Mouse (Mus musculus) left cerebral cortex, postnatal 25 days (tissue): ENCODE measurements around the gene Mtmr14. TPM values are rescaled to one million over a fixed set of nuclear protein-coding genes. Genes with fewer than 3 reads are reported as not detected.

Experiments
- DNase-seq, 2 experiments: peaks; one replicate each; pipeline ENCODE4 v3.0.0; 2022; ENCODE audit warnings: low spot score in 2 of 2, mixed read lengths in 1 of 2
- intact Hi-C: fragments of 180-260 bp; cut with DNase I; formaldehyde crosslinking; loops from one replicate; pipeline ENCODE4 v1.15.1; 2025
- total RNA-seq, 2 experiments: library from RNA; stranded (reverse); gene quantifications; 2 replicates each; pipeline ENCODE4 v1.2.3; 2021

Gene Mtmr14
- total RNA-seq, 2 experiments from 2014 or later = 14.4 to 16.6 TPM

DNA sequence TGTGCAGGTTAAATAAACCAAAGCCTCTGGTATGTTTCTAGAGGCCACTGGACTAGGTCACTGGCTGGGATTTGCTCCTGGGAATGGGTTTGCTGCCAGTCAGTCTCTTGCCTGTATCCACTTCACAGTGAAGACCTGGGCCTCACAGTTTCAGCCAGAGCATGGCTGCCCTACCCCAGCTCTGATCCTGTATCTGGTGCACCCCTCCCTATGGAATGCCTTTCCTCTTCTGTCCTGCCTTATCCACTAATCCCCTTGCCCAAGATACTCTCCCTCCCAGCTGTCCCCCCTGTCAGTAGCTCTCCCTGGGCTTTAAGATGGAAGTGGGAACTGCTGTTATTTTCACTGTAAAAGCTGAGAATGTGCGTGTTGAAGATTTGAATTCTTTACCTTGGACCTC is 30.3 kb downstream of the Mtmr14 start:
- DNase-seq = no peak
- intact Hi-C loops = no loop called here

DNA sequence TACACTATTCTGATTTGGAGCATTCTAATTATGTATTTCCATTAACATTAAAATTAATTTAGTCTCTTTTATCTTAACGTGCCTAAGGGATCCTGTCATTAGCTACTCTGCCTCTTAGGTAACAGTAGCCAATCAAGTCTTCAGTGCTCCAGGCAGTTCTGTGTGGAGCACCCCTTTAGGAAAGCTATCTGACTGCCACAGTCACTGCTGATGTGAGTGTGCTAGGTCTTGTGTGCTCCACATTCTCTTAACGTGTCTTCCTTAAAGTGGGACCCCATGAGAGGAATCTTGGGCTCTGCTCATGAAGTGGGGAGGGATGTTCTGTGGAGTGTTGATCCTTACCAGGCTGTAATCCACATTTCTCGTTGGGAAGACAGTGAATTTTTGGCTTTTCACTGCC is 34.7 kb downstream of the Mtmr14 start:
- intact Hi-C loops = no loop called here
- DNase-seq = no peak

DNA sequence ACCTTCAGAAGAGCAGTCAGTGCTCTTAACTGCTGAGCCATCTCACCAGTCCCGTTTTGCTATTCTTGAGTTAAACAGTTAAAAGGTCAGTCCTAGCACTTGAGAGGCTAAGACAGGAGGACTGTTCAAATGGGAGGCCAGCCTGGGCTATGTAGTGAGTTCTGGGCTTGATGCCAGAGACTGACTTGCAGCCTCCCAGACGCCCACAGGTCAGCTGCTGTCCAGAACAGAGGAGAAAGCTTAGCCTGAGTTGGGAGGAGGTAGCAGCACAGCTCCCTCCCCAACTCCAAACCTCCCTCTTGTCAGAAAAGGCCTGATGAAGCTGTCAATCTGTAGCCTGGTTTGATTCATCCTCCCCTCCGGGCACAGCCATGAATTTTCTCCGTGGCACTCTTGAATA is 39.2 kb downstream of the Mtmr14 start:
- DNase-seq = peak; percentile 38 to 65
- intact Hi-C loops = no loop called here

- intact Hi-C loops = no loop called here
- DNase-seq = no peak
Measured at GRCm38 (mm10) chr6:113281676-113282075, 44.0 kb downstream of the Mtmr14 start.

DNA sequence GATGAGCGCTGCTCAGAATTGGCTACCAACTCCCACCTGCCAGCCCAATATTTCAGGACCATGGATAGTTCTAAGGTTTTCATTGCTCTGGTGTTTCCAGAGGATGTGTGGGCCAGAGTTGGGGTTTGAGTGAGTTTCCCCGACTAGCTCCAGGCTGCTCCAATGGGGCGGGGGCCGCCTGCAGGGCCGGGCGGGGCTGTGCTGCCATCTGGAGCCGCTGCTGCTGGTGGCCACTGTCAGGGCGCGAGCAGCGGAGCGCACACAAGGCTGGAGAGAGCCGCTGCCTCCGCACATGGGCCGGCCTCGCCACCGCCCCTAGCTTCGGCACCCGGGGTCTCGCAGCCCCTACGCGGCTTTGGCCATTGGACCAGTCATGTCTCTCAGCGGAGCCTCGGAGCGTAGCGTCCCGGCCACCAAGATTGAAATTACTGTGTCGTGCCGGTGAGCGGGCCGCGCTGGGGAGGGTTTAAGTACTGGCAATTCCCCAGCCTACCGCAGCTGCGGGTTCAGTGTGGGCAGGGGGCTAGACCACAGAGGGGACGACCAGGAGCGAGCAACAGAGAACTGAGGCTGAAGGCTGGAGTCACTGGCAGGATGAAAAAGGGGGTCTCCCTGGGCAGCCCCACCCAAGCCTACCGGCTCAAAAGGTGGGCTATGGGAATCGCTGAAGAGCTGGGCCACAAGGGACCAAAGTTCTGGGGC is 44.6 kb downstream of the Mtmr14 start, which contains the start of gene Cpne9:
TSS of gene Cpne9 (plus strand) at position 207 of the 702 bp plus-strand sequence.
- peak; percentile 38 to 70 for DNase-seq
- intact Hi-C loops = no loop called here

DNA sequence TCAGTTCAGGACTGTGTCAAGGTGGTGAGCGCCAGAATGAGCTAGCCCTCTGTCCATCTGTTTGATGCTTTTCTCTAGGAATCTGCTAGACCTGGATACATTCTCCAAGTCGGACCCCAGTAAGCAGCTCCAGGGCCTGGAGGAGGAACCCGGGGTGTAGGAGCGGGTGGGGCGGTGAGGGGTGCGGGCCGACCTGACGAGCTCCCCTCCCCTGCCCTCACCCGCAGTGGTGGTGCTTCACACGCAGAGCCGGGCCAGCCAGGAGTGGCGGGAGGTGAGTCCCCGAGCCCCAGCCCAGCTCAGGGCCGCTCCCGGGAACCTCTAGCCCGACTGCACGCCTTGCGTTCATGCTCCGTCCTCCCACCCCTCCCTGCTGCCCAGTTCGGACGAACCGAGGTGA is 45.3 kb downstream of the Mtmr14 start:
- intact Hi-C loops = no loop called here
- peak in 1 of 2 experiments; percentile 27 for DNase-seq

- intact Hi-C loops = no loop called here
- DNase-seq = peak in 1 of 2 experiments; percentile 39
Measured at GRCm38 (mm10) chr6:113283500-113283899, 45.9 kb downstream of the Mtmr14 start.

DNA sequence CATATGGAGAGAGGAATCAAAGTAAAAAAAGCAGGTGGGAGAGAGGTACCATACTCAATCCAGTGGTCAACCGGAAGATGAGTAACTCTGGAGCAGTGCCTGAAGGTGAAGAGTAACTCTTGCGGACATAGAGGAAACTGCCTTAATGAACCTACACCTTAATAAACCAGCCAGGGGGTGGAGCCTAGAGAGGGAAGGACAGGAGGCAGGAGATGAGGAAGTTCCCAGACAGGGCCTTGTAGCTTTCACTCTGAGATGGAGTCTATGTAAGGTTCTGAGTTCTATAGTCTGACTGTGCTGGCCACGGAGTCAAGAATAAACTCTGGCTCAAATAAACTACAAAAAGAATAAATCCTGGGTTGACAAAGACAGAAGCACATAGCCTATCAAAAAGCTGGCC is 47.3 kb downstream of the Mtmr14 start:
- no peak for DNase-seq
- intact Hi-C loops = no loop called here

DNA sequence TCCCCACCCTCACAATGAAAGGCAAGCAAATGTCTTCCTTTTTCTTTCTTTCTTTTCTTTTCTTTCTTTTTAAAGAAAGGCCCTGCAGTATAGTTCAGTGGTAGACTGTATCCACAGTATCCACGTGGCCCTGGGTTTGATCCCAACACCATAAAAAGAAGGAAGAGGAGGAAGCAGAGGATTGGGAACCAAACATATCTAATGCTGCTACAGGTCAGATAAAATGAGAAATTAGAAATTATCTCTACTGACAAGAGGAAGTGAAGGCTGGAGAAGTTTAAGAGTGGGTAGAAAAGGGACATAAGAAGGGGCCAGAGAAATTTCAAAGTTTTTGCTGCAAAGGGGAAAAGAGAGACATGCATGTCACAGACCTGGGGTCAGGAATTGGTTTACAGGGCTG is 48.7 kb downstream of the Mtmr14 start:
- no peak for DNase-seq
- intact Hi-C loops = no loop called here

- DNase-seq = peak; percentile 18 to 92
- intact Hi-C loops = no loop called here
Measured at GRCm38 (mm10) chr6:113287236-113287635, 49.6 kb downstream of the Mtmr14 start.

GRCm38 (mm10) chr6:113289346-113289745 is 51.7 kb downstream of the Mtmr14 start:
- no peak for DNase-seq
- intact Hi-C loops = no loop called here

- intact Hi-C loops = no loop called here
- DNase-seq = peak in 1 of 2 experiments; percentile 41
Measured at GRCm38 (mm10) chr6:113290346-113290745, 52.7 kb downstream of the Mtmr14 start.

DNA sequence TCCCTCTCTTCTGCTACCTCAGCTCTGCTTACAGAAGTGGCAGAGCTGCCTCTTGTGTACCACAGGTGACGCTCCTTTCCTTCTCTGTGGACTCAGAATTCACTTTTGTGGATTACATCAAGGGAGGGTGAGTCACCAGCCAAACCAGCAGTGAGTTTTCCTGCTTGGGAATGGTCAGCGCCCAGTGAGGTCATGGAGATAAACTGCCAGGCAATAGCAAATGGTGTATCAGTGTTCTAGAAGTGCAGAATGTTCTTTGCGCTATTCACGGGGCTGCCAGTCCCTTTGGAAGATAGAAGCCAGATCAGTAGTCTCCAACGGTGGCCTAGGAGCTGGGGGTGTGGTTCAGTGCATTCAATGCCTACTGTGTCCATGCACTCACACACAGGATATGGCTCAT is 55.3 kb downstream of the Mtmr14 start:
- intact Hi-C loops = no loop called here
- DNase-seq = no peak

- DNase-seq = no peak
- intact Hi-C loops = no loop called here
Measured at GRCm38 (mm10) chr6:113296046-113296445, 58.4 kb downstream of the Mtmr14 start.

DNA sequence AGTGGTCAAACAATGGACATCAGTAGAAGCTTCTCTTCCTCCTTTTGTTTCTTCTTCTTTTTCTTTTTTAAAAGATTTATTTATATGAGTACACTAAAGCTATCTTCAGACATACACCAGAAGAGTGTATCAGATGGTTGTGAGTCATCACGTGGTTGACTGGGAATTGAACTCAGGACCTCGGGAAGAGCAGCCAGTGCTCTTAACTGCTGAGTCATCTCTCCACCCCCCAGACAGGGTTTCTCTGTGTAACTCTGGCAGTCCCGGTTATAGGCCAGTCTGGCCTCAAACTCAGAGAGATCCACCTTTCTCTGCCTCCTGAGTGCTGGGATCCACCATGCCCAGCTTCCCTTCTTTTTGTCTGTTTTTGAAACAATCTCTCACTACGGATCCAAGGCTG is 59.0 kb downstream of the Mtmr14 start:
- DNase-seq = no peak
- intact Hi-C loops = no loop called here

GRCm38 (mm10) chr6:113301350-113301749 is 63.7 kb downstream of the Mtmr14 start:
- intact Hi-C loops = no loop called here

DNA sequence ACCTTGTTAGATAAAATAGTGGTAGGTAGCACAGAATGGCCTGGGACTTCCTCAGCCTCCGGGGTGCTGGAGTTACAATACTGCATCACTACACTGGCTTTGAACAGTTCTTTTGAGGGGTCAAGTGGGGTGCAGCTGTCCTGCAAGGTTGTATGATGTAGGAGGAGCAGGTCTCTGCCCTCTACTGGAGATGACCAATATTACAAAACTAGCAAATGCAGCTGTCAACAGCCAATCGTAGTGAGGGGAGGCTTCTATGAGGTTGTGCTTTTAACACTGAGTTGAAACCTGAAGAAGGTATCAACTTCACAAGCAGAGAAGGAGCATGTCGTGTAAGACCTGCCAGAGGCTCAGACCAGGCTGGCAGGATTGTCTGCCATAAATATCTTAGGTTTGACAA is 64.6 kb downstream of the Mtmr14 start:
- no peak for DNase-seq
- intact Hi-C loops = no loop called here

More at GRCm38 (mm10) chr6:113301350-113301749, 63.7 kb downstream of the Mtmr14 start:
- DNase-seq = no peak

- DNase-seq = peak; percentile 98 to 100
- intact Hi-C loops = loop anchor here (1.0 to 5.0 kb wide), 6 partner anchors 20 to 259 kb away; partner anchors contain the start of genes Camk1, Ogg1, Setd5 and Thumpd3
Measured at GRCm38 (mm10) chr6:113306322-113306985, 68.8 kb downstream of the Mtmr14 start.

- peak in 1 of 2 experiments; percentile 87 for DNase-seq
- intact Hi-C loops = loop anchor here (1.0 to 5.0 kb wide), 6 partner anchors 19 to 260 kb away; partner anchors contain the start of genes Camk1, Ogg1, Setd5 and Thumpd3
Measured at GRCm38 (mm10) chr6:113306986-113307349, 69.3 kb downstream of the Mtmr14 start, which contains the start of gene Brpf1. TSS of gene Brpf1 (plus strand) at chr6:113307137.

DNA sequence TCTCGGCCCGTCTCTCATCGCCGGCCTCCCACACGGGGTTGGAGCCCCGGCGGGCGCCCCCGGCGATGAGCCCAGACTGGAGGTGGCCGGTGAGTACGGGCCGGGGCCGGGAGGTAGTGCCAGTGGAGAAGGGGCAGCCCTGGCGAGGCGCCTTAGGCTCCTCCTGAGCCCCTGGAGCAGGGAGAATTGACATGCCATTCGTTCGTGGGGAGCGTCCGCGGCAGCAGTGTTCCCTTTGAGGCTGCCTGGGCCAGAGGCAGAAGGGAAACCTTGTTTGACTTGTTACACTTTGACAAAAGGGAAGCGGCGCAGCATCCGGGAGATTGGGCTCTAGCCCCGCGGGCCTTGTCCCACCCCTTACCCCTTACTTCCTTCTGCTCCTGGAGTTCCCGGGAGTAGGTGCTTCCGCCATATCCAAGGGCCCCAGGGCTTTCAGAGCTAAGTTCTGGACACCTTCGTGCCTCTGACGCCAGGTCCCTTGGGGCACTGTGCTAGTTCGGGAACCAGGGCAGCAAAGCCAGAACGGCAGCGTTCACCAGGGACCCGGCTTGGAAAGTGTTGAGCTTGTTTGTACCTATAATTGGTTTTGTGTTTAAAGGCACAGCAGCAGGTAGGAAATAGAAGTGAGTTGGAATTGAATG is 70.0 kb downstream of the Mtmr14 start:
- DNase-seq = peak; percentile 35 to 40
- intact Hi-C loops = loop anchor here (2.0 to 5.0 kb wide), 5 partner anchors 35 to 260 kb away; partner anchors contain the start of genes Camk1, Setd5 and Thumpd3
